In genomic region chr2:140615451-140615850, GRCm38 (mm10) we compare ENCODE assay signal across 29 mouse cellular contexts.
"Had no signal": no experiment of that assay in that cellular context is flagged by ENCODE, and none has a peak within 500 bp of the region (broad histone marks: within the 10 kb centered on the region; RNA-seq: fewer than 3 reads in every experiment).

No protein-coding gene starts in this region.

- H3K27me3 ChIP-seq: heart, embryonic 13.5 days; heart, embryonic 15.5 days; hindbrain, embryonic 12.5 days; intestine, embryonic 15.5 days; kidney, embryonic 15.5 days; limb, embryonic 13.5 days; limb, embryonic 15.5 days; liver, embryonic 12.5 days had no signal

- H3K27ac ChIP-seq: heart, adult 2 months; heart, embryonic 13.5 days; heart, embryonic 15.5 days; hindbrain, embryonic 10.5 days; hindbrain, embryonic 12.5 days; hindbrain, embryonic 14.5 days; intestine, embryonic 15.5 days; kidney, embryonic 15.5 days; limb, embryonic 13.5 days; limb, embryonic 15.5 days; liver, embryonic 12.5 days; liver, embryonic 14.5 days had no signal

- H3K36me3 ChIP-seq: heart, embryonic 13.5 days; heart, embryonic 15.5 days; hindbrain, embryonic 10.5 days; hindbrain, embryonic 12.5 days; intestine, embryonic 15.5 days; kidney, embryonic 15.5 days; limb, embryonic 13.5 days; limb, embryonic 15.5 days; liver, embryonic 12.5 days had no signal

- H3K4me2 ChIP-seq: heart, embryonic 11.5 days; heart, embryonic 13.5 days; heart, embryonic 15.5 days; hindbrain, embryonic 12.5 days; hindbrain, embryonic 14.5 days; intestine, embryonic 15.5 days; kidney, embryonic 15.5 days; limb, embryonic 13.5 days; limb, embryonic 15.5 days; liver, embryonic 12.5 days had no signal

- H3K4me1 ChIP-seq: heart, embryonic 13.5 days; heart, embryonic 15.5 days; hindbrain, embryonic 10.5 days; hindbrain, embryonic 12.5 days; intestine, embryonic 15.5 days; kidney, embryonic 15.5 days; limb, embryonic 13.5 days; limb, embryonic 15.5 days; liver, embryonic 12.5 days had no signal

- H3K4me3 ChIP-seq: heart, adult 2 months; heart, embryonic 13.5 days; heart, embryonic 15.5 days; hindbrain, embryonic 10.5 days; hindbrain, embryonic 12.5 days; intestine, embryonic 15.5 days; kidney, embryonic 15.5 days; limb, embryonic 13.5 days; limb, embryonic 15.5 days; liver, embryonic 12.5 days had no signal

- H3K9ac ChIP-seq: heart, embryonic 13.5 days; heart, embryonic 15.5 days; hindbrain, embryonic 12.5 days; hindbrain, embryonic 14.5 days; intestine, embryonic 15.5 days; kidney, embryonic 15.5 days; limb, embryonic 13.5 days; limb, embryonic 15.5 days; liver, embryonic 12.5 days; liver, embryonic 14.5 days had no signal

- H3K9me3 ChIP-seq: heart, embryonic 13.5 days; heart, embryonic 15.5 days; hindbrain, embryonic 10.5 days; hindbrain, embryonic 12.5 days; intestine, embryonic 15.5 days; kidney, embryonic 15.5 days; limb, embryonic 13.5 days; limb, embryonic 15.5 days; liver, embryonic 12.5 days had no signal

- DNase-seq: gastrocnemius, postnatal 14 days; gastrocnemius, postnatal 36 days; heart, adult 11 months; heart, adult 2 months; heart, postnatal 4 days; kidney, adult 2 months; kidney, adult 9 months; kidney, postnatal 10 days; kidney, postnatal 25 days; kidney, postnatal 4 days; layer of hippocampus, adult 9-11 months; layer of hippocampus, postnatal 36 days; left cerebral cortex, postnatal 4 days; lung, adult 18-20 months had no signal

- ATAC-seq: hindbrain, embryonic 16.5 days; inflammation-experienced regulatory T-cells, adult 6 months; intestine, embryonic 15.5 days; intestine, postnatal 0 days; liver, embryonic 12.5 days had no signal
